Mouse (Mus musculus) mesoderm, embryonic 11.5 days (tissue): ENCODE measurements at regions not wholly inside any gene's neighbourhood (a gene's known extent, or its start where the extent isn't known, plus 50 kb on each side); places are given as distances from the start of the nearest gene placed in this dataset.
A peak's percentile ranks its signal among the peaks of the same experiment; 100 is the strongest.

Experiments used
- DNase-seq: peaks from one replicate; pipeline ENCODE4 v3.0.0-alpha.2; 2012; ENCODE audit warnings: low read depth, low spot score

- no peak for DNase-seq
These were observed 5478.8 kb downstream of the 9330182O14Rik start for GRCm38 (mm10) chr15:45612954-45613353.

GRCm38 (mm10) chr15:45646256-45646655 is 5512.1 kb downstream of the 9330182O14Rik start:
- DNase-seq, result no peak

- DNase-seq, result peak; percentile 0
These were observed 5529.4 kb downstream of the 9330182O14Rik start for GRCm38 (mm10) chr15:45663601-45664000.

- no peak for DNase-seq
These were observed 5555.3 kb downstream of the 9330182O14Rik start for GRCm38 (mm10) chr15:45689446-45689845.

- no peak for DNase-seq
These were observed 5555.9 kb downstream of the 9330182O14Rik start for GRCm38 (mm10) chr15:45690026-45690425.

- no peak for DNase-seq
These were observed 5576.9 kb downstream of the 9330182O14Rik start for GRCm38 (mm10) chr15:45711109-45711508.

- no peak for DNase-seq
These were observed 5596.4 kb downstream of the 9330182O14Rik start for GRCm38 (mm10) chr15:45730370-45731153.

- DNase-seq, result peak; percentile 4
These were observed 5629.1 kb downstream of the 9330182O14Rik start for GRCm38 (mm10) chr15:45763225-45763624.
